Mouse (Mus musculus) heart, embryonic 14.5 days (tissue): ENCODE measurements around the gene Edem1. TPM values are rescaled to one million over a fixed set of nuclear protein-coding genes. Genes with fewer than 3 reads are reported as not detected.

ENCODE experiments used
- ATAC-seq: fragments of 200-750 bp; cut with Nextera tagmentation; 2 replicates; pipeline ENCODE4 v1.8.0; 2017; ENCODE audit warnings: low read depth, moderate TSS enrichment; ENCODE audit not compliant: insufficient number of reproducible peaks, insufficient read depth, low FRiP score
- H3K27ac ChIP-seq, 2 experiments: fragments of 200-500 bp in 1 of 2; fragments of 300-500 bp in 1 of 2; sonication (generic) in 1 of 2; replicated peaks in 1 of 2; 2 replicates each; pipeline ENCODE4 v1.5.1; 2012 to 2014; ENCODE audit warnings: low read depth in 2 of 2, low read length in 2 of 2, control low read depth in 1 of 2, mild to moderate bottlenecking in 1 of 2, mixed read lengths in 1 of 2; ENCODE audit not compliant: control insufficient read depth in 1 of 2, insufficient read depth in 1 of 2
- H3K27me3 ChIP-seq: fragments of 300-500 bp; sonication (generic); 2 replicates; pipeline ENCODE4 v1.6.1; 2014; ENCODE audit warnings: mild to moderate bottlenecking, low read length, control low read depth; ENCODE audit not compliant: control insufficient read depth, insufficient read depth
- H3K36me3 ChIP-seq: fragments of 300-500 bp; sonication (generic); 2 replicates; pipeline ENCODE4 v1.6.1; 2014; ENCODE audit warnings: mild to moderate bottlenecking, control low read depth, low read length, mixed read lengths; ENCODE audit not compliant: control insufficient read depth, insufficient read depth
- H3K4me1 ChIP-seq, 2 experiments: fragments of 200-500 bp in 1 of 2; fragments of 300-500 bp in 1 of 2; sonication (generic) in 1 of 2; 2 replicates each; pipeline ENCODE4 v1.6.1; 2012 to 2014; ENCODE audit warnings: low read length in 2 of 2, control low read depth in 1 of 2, mixed read lengths in 1 of 2; ENCODE audit not compliant: control insufficient read depth in 2 of 2, insufficient read depth in 2 of 2
- H3K4me2 ChIP-seq: fragments of 300-500 bp; sonication (generic); 2 replicates; pipeline ENCODE4 v1.6.1; 2014; ENCODE audit warnings: mild to moderate bottlenecking, low read length
- H3K4me3 ChIP-seq, 2 experiments: fragments of 200-500 bp in 1 of 2; fragments of 300-500 bp in 1 of 2; sonication (generic) in 1 of 2; 2 replicates each; pipeline ENCODE4 v1.5.1; 2012 to 2014; ENCODE audit warnings: low read length in 2 of 2, mild to moderate bottlenecking in 2 of 2, control low read depth in 1 of 2, low read depth in 1 of 2, moderate library complexity in 1 of 2; ENCODE audit not compliant: control insufficient read depth in 1 of 2, insufficient read depth in 1 of 2
- H3K9ac ChIP-seq: fragments of 300-500 bp; sonication (generic); 2 replicates; pipeline ENCODE4 v1.6.1; 2014; ENCODE audit warnings: mild to moderate bottlenecking, low read length
- H3K9me3 ChIP-seq: fragments of 300-500 bp; sonication (generic); 2 replicates; pipeline ENCODE4 v1.6.1; 2016; ENCODE audit warnings: low read length, control low read depth; ENCODE audit not compliant: control insufficient read depth
- WGBS: fragments of 180-500 bp; shearing (Covaris S2); extraction: QIAGEN DNeasy Blood & Tissue Kit; methylation state at CpG from one replicate; pipeline ENCODE4 v1.1.7; 2014; 5-methylcytosine and 5-hydroxymethylcytosine counted together
- polyA plus RNA-seq: library from polyadenylated mRNA; unstranded; fragments of >200 nt; fragmentation: Nextera tagmentation; extraction: Ambion mirVana; gene quantifications from 2 replicates; pipeline ENCODE4 v1.2.1, GENCODE M21; 2014

Edem1 gene
- 15.9 and 17.6 TPM in 2 replicates for polyA plus RNA-seq

DNA sequence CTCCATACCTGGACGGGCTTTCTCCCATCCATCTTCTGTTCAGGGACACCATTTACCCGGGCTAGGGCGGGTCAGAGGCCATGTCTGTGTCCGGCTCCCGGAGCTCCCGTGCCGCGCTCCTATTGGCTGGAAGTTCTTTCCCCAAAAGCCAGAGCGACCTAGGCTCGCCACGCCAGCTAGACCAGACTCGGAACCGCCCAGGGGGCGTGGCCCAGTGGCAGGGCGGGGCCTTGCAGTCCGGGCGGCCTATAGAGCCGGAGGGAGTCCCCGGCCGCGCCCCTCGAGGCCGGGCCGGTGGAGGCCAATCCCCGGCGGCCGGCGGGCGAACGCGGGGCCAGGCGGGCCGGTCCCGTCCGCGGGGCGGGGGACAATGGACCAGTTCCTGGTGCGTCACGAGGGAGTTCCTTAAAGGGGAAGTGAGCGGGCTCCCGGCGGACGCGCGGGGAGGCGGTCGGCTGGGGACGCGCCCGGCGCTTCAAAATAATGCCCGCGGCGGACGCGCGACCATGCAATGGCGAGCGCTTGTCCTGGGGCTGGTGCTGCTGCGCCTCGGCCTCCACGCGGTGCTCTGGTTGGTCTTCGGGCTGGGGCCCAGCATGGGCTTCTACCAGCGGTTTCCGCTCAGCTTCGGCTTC lies at the start of gene Edem1:
Gene Edem1, plus strand, starts transcription at position 408 of the 635 bp plus-strand sequence.
- H3K9me3 ChIP-seq, result no peaks in the 10 kb centered on the region
- H3K4me2 ChIP-seq, result peak within 1 kb of the TSS; percentile 83
- H3K27ac ChIP-seq, result peak within 1 kb of the TSS; percentile 54 to 82
- H3K4me3 ChIP-seq, result peak within 1 kb of the TSS; percentile 71 to 93
- peaks cover 11% of the 10 kb centered on the region for H3K36me3 ChIP-seq
- H3K27me3 ChIP-seq, result no peaks in the 10 kb centered on the region
- peaks cover 4 to 10% of the 10 kb centered on the region in 2 experiments for H3K4me1 ChIP-seq
- ATAC-seq, result peak; percentile 99
- H3K9ac ChIP-seq, result peak within 1 kb of the TSS; percentile 94
- under 1% methylated on average over 62 of the region's 67 CpGs for WGBS

DNA sequence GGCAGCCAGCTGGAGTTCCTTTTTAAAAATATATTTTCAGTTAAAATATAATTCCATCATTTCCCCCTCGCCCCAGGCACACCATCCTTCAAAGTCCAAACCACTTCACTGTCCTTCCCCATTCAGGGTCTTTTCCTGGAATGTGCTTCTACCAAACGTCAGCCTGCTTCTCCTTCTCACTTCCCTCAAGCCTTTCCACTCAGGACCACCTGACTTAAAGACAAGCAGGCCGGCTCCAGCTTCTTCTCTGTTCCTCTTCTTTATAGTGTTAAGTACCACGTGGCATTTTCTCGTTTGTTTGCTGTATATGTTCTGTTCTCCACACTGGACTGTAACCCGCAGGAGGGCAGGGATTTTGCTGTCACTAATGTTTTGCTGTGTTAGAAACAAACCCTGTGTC lies 46.6 kb upstream of the Edem1 start:
- ATAC-seq, result no peak
- no peak overlapping the region for H3K4me3 ChIP-seq
- H3K27ac ChIP-seq, result no peak overlapping the region
- no peaks in the 10 kb centered on the region for H3K27me3 ChIP-seq
- no peaks in the 10 kb centered on the region for H3K36me3 ChIP-seq
- 48% methylated on average over 6 of the region's 6 CpGs for WGBS
- peaks cover 6 to 19% of the 10 kb centered on the region in 2 experiments for H3K4me1 ChIP-seq
- no peak overlapping the region for H3K4me2 ChIP-seq
- H3K9ac ChIP-seq, result no peak overlapping the region
- no peaks in the 10 kb centered on the region for H3K9me3 ChIP-seq

DNA sequence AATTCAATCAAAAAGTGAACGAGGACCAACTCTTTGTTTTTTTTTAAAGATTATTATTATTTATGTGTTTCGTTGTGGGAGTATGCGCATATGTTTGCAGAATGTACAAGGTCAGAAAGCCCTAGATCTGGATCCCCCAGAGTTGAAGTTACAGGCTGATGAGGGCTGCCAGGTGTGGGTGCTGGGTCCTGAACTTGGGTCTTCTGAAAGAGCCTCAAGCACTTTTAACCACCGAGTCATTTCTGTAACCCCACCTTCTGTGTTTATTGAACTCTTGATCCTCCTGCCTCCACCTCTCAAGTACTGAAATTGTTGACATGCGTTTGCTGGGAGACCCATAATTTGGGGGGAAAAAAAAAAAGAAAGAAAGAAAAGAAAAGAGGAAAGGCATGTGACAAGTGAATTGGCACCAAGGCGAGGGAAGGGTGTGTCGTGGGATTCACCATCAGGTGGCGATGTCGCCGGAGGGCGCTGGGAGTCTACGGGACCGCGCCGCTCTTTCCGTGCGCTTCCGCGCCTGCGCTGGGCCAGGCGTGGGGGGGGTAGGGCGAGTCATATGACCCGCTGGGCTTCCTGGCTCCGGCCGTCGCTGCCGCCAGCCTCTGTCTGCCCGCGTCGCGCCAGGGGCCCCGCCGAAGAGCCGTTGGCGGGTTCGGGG lies 45.8 kb upstream of the Edem1 start, which contains the start of gene Arl8b:
Gene Arl8b, plus strand, starts transcription at position 574 of the 658 bp plus-strand sequence.
- Histone ChIP-seq H3K4me1 (peaks cover 6 to 19% of the 10 kb centered on the region in 2 experiments), H3K9me3 (no peaks in the 10 kb centered on the region), H3K27ac (peak within 1 kb of the TSS; percentile 68 to 88), H3K36me3 (no peaks in the 10 kb centered on the region), H3K4me3 (peak within 1 kb of the TSS; percentile 87 to 100), H3K27me3 (no peaks in the 10 kb centered on the region), H3K4me2 (peak within 1 kb of the TSS; percentile 81), H3K9ac (peak within 1 kb of the TSS; percentile 98)
- 13% methylated on average over 26 of the region's 36 CpGs for WGBS
- peak; percentile 90 for ATAC-seq

DNA sequence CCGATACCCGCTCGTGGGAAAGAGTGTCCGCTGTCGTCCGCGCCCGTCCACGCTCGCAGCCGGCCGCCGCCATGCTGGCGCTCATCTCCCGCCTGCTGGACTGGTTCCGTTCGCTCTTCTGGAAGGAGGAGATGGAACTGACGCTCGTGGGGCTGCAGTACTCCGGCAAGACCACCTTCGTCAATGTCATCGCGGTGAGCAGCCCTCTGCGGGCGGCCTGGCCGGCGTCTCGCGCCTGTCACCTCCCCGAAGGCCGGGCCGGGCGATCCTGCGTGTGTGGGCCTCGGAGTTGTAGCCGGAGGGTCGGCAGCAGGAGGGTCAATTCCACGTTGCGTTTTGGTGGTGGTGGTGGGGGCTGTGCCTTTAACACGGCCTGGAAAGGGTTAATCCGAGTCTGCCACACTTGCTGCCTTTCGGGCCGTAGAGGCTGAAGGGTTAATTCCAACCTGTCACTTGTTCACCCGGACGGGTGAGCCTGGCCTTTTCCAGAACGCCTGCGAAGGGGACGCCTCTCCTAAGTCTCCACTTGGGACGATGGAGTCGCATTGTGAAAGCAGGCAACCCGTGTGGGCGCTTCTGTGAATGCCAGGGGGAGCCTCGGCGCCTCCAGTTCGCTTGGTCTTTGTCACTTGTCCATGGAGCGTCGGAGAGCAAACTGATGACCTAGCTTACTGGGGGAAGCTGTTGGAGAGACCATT lies 45.1 kb upstream of the Edem1 start:
- under 1% methylated on average over 57 of the region's 57 CpGs for WGBS
- Histone ChIP-seq H3K4me2 (peak overlapping the region; percentile 81), H3K36me3 (no peaks in the 10 kb centered on the region), H3K27me3 (no peaks in the 10 kb centered on the region), H3K9ac (peak overlapping the region; percentile 98), H3K27ac (peak overlapping the region; percentile 68 to 88), H3K4me1 (peaks cover 6 to 19% of the 10 kb centered on the region in 2 experiments), H3K4me3 (peak overlapping the region; percentile 87 to 100), H3K9me3 (no peaks in the 10 kb centered on the region)
- peak; percentile 64 for ATAC-seq

DNA sequence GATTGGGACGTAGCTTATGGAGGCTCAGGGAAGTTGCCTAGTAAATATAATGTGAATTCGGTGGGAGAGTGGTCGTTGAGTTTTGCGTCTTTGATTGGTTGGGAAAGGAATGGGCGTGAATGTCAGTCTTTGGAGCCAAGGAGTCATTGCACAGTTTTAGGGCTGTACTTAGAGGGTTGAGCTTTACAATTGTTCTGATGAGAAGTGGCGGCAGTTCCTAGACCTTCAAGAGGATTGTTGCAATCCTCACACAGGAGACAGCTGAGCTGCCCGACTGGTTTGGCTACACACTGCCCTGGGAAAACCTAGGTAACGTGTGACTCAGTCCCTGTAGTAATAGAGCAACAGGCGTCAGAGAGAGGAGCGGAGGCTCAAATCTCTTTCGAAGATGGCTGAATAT lies 44.4 kb upstream of the Edem1 start:
- Histone ChIP-seq H3K4me3 (peak overlapping the region; percentile 87 to 100), H3K9ac (peak overlapping the region; percentile 98), H3K4me1 (peaks cover 6 to 19% of the 10 kb centered on the region in 2 experiments), H3K36me3 (no peaks in the 10 kb centered on the region), H3K27ac (peak overlapping the region; percentile 68 to 88; a peak in 1 of 4 replicates), H3K27me3 (no peaks in the 10 kb centered on the region), H3K4me2 (peak overlapping the region; percentile 81), H3K9me3 (no peaks in the 10 kb centered on the region)
- WGBS, result 21% methylated on average over 11 of the region's 11 CpGs
- no peak for ATAC-seq

DNA sequence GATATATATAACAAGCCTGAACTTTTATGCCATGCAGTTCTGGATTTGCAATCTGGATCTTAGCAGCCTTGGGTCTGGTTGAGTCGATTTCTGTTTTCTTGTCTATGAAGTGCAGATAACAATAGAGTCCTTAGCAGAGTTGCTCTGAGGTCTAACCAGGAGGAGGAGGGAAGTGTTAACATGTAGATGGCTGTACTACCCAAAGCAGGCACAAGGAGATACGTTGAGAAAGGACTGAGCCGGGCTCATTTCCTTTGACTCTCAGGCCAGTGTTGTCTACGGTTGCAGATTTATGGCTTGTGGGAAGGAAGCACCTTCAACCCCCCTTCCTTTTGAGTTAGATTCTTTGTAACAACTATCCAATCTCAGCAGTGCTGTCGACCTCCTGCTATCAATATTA lies 43.6 kb upstream of the Edem1 start:
- no peaks in the 10 kb centered on the region for H3K36me3 ChIP-seq
- H3K27ac ChIP-seq, result no peak overlapping the region
- H3K27me3 ChIP-seq, result no peaks in the 10 kb centered on the region
- peak overlapping the region; percentile 98 for H3K9ac ChIP-seq
- H3K9me3 ChIP-seq, result no peaks in the 10 kb centered on the region
- peak overlapping the region in 1 of 2 experiments; percentile 100; a peak in 2 of 4 replicates for H3K4me3 ChIP-seq
- 30% methylated on average over 5 of the region's 5 CpGs for whole genome bisulfite sequencing
- H3K4me1 ChIP-seq, result peaks cover 6 to 19% of the 10 kb centered on the region in 2 experiments
- ATAC-seq, result no peak
- H3K4me2 ChIP-seq, result peak overlapping the region; percentile 81

DNA sequence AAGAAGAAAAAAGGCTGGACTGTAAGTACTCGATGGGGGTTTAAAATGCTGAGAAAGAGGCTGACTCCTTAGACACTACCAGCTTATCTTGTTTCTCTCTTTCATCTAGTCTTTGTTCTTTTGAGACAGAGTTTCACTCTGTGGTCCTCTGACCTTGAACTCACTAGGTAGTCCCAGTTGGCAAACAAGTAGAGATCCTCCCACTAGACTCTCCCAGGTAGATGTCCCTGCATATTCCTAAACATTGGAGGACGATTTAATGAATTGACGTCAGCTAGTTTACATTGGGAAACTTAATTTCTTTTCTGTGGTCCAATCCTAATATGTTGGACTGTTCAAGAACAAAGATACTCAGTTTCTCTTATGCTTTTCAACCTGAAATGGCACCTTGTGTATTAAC lies 42.9 kb upstream of the Edem1 start:
- H3K27me3 ChIP-seq, result no peaks in the 10 kb centered on the region
- whole genome bisulfite sequencing, result 88% methylated on average over 3 of the region's 3 CpGs
- no peak overlapping the region for H3K27ac ChIP-seq
- H3K4me3 ChIP-seq, result no peak overlapping the region
- peaks cover 6 to 19% of the 10 kb centered on the region in 2 experiments for H3K4me1 ChIP-seq
- no peak for ATAC-seq
- no peaks in the 10 kb centered on the region for H3K36me3 ChIP-seq
- no peak overlapping the region for H3K4me2 ChIP-seq
- no peaks in the 10 kb centered on the region for H3K9me3 ChIP-seq
- no peak overlapping the region for H3K9ac ChIP-seq
